Comparison of ENCODE assay signal across 16 mouse cellular contexts in genomic region chrX:167183535-167183934, GRCm38 (mm10). TPM values are rescaled to one million over a fixed set of nuclear protein-coding genes. Genes with fewer than 3 reads are reported as not detected.
DNase-seq lines count a peak whose midpoint lies in the region; ATAC-seq and TF ChIP-seq lines count a peak whose summit lies in the region.
"Had no signal": no experiment of that assay in that cellular context is flagged by ENCODE, and none has a peak within 500 bp of the region (broad histone marks: within the 10 kb centered on the region; RNA-seq: fewer than 3 reads in every experiment).

No protein-coding gene starts in this region.

- no peaks in the 10 kb centered on the region for H3K9me3 ChIP-seq in heart, embryonic 10.5 days
- no peaks in the 10 kb centered on the region for H3K9me3 ChIP-seq in lung, embryonic 14.5 days (ENCODE audit: low read depth, low read length)
- H3K9me3 ChIP-seq in stomach, embryonic 16.5 days (replicated peaks; ENCODE audit: control insufficient read depth, low read length), result no peaks in the 10 kb centered on the region
- H3K9me3 ChIP-seq: embryonic facial prominence, embryonic 15.5 days; forebrain, embryonic 13.5 days; G1E; hindbrain, embryonic 15.5 days; liver, embryonic 12.5 days had no signal

- 0 out of 2 replicates have a peak, but pooled peaks cover 4% of the 10 kb centered on the region for H3K27me3 ChIP-seq in heart, embryonic 10.5 days (ENCODE audit: insufficient read depth, poor library complexity, severe bottlenecking)
- no peaks in the 10 kb centered on the region for H3K27me3 ChIP-seq in lung, embryonic 14.5 days (ENCODE audit: insufficient read depth, low read length)
- peaks cover 5% of the 10 kb centered on the region; the same call in 1 of the 2 replicates for H3K27me3 ChIP-seq in stomach, embryonic 16.5 days (ENCODE audit: control insufficient read depth, insufficient read depth, low read length)
- H3K27me3 ChIP-seq: liver, embryonic 12.5 days had no signal

- DNase-seq in heart, embryonic 10.5 days (ENCODE audit: low spot score), result no peak
- no peak for DNase-seq in heart, adult 8-10 months (ENCODE audit: low spot score)
- no peak for DNase-seq in lung, embryonic 14.5 days
- no peak for DNase-seq in lung, adult 2 months
- no peak for DNase-seq in gastrocnemius, adult 18-20 months (ENCODE audit: low spot score)
- DNase-seq: cerebellum, adult 11-12 months; gastrocnemius, postnatal 14 days; kidney, adult 9 months had no signal

- 34% methylated on average over 6 of the region's 6 CpGs for WGBS in heart, embryonic 10.5 days
- 48% methylated on average over 6 of the region's 6 CpGs for WGBS in lung, embryonic 14.5 days
- WGBS in lung, adult 2 months, result 58% methylated on average over 6 of the region's 6 CpGs
- 49% methylated on average over 6 of the region's 6 CpGs for WGBS in stomach, embryonic 16.5 days

- H3K4me3 ChIP-seq in heart, embryonic 10.5 days, result no peak overlapping the region
- H3K4me3 ChIP-seq in lung, embryonic 14.5 days (ENCODE audit: low read depth, low read length), result no peak overlapping the region
- H3K4me3 ChIP-seq in lung, adult 2 months (replicated peaks; ENCODE audit: extremely low read depth, low read depth, low read length), result no peak overlapping the region
- no peak overlapping the region for H3K4me3 ChIP-seq in brown adipose tissue, adult 24 weeks (ENCODE audit: insufficient read depth, low read depth, low read length)
- H3K4me3 ChIP-seq in stomach, embryonic 16.5 days (replicated peaks; ENCODE audit: low read length), result no peak overlapping the region
- H3K4me3 ChIP-seq: embryonic facial prominence, embryonic 15.5 days; forebrain, embryonic 13.5 days; hindbrain, embryonic 15.5 days; liver, embryonic 12.5 days had no signal

- no peak overlapping the region for H3K4me2 ChIP-seq in lung, embryonic 14.5 days
- no peak overlapping the region for H3K4me2 ChIP-seq in stomach, embryonic 16.5 days (ENCODE audit: low read depth, low read length)
- H3K4me2 ChIP-seq: embryonic facial prominence, embryonic 15.5 days; forebrain, embryonic 13.5 days; hindbrain, embryonic 15.5 days; liver, embryonic 12.5 days; midbrain, embryonic 11.5 days had no signal

- no peak for ATAC-seq in lung, embryonic 14.5 days (ENCODE audit: insufficient read depth)
- no peak for ATAC-seq in stomach, embryonic 16.5 days (ENCODE audit: insufficient read depth, low FRiP score)
- ATAC-seq: forebrain, embryonic 13.5 days; liver, embryonic 12.5 days had no signal

- no peaks in the 10 kb centered on the region for H3K4me1 ChIP-seq in heart, embryonic 10.5 days
- no peaks in the 10 kb centered on the region for H3K4me1 ChIP-seq in lung, embryonic 14.5 days (ENCODE audit: insufficient read depth)
- no peaks in the 10 kb centered on the region for H3K4me1 ChIP-seq in lung, adult 2 months (ENCODE audit: control insufficient read depth, insufficient read depth, low read length)
- peaks cover 3% of the 10 kb centered on the region for H3K4me1 ChIP-seq in brown adipose tissue, adult 24 weeks (ENCODE audit: control insufficient read depth, insufficient read depth, insufficient read length, low read length)
- no peaks in the 10 kb centered on the region for H3K4me1 ChIP-seq in stomach, embryonic 16.5 days (ENCODE audit: control insufficient read depth, insufficient read depth, low read length)
- H3K4me1 ChIP-seq: embryonic facial prominence, embryonic 15.5 days; forebrain, embryonic 13.5 days; hindbrain, embryonic 15.5 days; liver, embryonic 12.5 days had no signal

- H3K36me3 ChIP-seq in heart, embryonic 10.5 days, result no peaks in the 10 kb centered on the region
- H3K36me3 ChIP-seq in lung, embryonic 14.5 days (ENCODE audit: insufficient read depth), result no peaks in the 10 kb centered on the region
- no peaks in the 10 kb centered on the region for H3K36me3 ChIP-seq in stomach, embryonic 16.5 days (ENCODE audit: control insufficient read depth, insufficient read depth, low read length)
- H3K36me3 ChIP-seq: embryonic facial prominence, embryonic 15.5 days; G1E; hindbrain, embryonic 15.5 days; liver, embryonic 12.5 days had no signal

- no peak overlapping the region for H3K9ac ChIP-seq in lung, embryonic 14.5 days
- H3K9ac ChIP-seq in stomach, embryonic 16.5 days (ENCODE audit: low read length), result no peak overlapping the region; the same call in 1 of the 2 replicates
- H3K9ac ChIP-seq: embryonic facial prominence, embryonic 15.5 days; forebrain, embryonic 13.5 days; hindbrain, embryonic 15.5 days; liver, embryonic 12.5 days had no signal

- TF ChIP-seq CTCF in lung, embryonic 14.5 days (IDR thresholded peaks at IDR 0.05; ENCODE audit: low read depth), result no peak
- TF ChIP-seq CTCF in lung, adult 2 months (IDR thresholded peaks at IDR 0.05; ENCODE audit: insufficient read depth, low read length), result no peak

- peak overlapping the region; percentile 49; the same call in 1 of the 2 replicates for H3K27ac ChIP-seq in heart, embryonic 10.5 days
- H3K27ac ChIP-seq in lung, embryonic 14.5 days (ENCODE audit: low read depth), result peak overlapping the region; percentile 4; the same call in 1 of the 2 replicates
- peak overlapping the region; percentile 74 for H3K27ac ChIP-seq in brown adipose tissue, adult 24 weeks (replicated peaks; ENCODE audit: low read depth, low read length)
- peak overlapping the region; percentile 72 for H3K27ac ChIP-seq in stomach, embryonic 16.5 days (ENCODE audit: low read length)
- H3K27ac ChIP-seq: embryonic facial prominence, embryonic 15.5 days; forebrain, embryonic 13.5 days; hindbrain, embryonic 15.5 days; liver, embryonic 12.5 days had no signal

- no peak for TF ChIP-seq POLR2A in lung, adult 2 months (IDR thresholded peaks at IDR 0.05; ENCODE audit: borderline replicate concordance, extremely low read depth, low read depth, low read length)

RNA-seq across cellular contexts. Expression of gene Tmsb4x, which starts 25.6 kb away (rescaled TPM):
- 1,947 and 1,991 TPM in 2 replicates for polyA plus RNA-seq in heart, embryonic 10.5 days (2016; fragmentation: Nextera tagmentation; extraction: Ambion mirVana)
- 100 to 1,000 TPM; 419 to 623 (median 536) TPM for total RNA-seq in heart, adult 8-10 months (2022)
- polyA plus RNA-seq in lung, embryonic 14.5 days (2014; fragmentation: Nextera tagmentation; extraction: Ambion mirVana), result 3,079 and 3,531 TPM in 2 replicates
- polyA plus RNA-seq in lung, adult 2 months (2012; rRNA removed), result 450 and 779 TPM in 2 replicates
- polyA plus RNA-seq in brown adipose tissue, adult 24 weeks (2012; ENCODE audit: insufficient read depth, insufficient read length, missing spikeins), result 941 and 1,203 TPM in 2 replicates
- polyA plus RNA-seq in stomach, embryonic 16.5 days (2015; fragmentation: Nextera tagmentation; extraction: Ambion mirVana), result 5,589 and 6,437 TPM in 2 replicates
- total RNA-seq in gastrocnemius, adult 18-20 months (2021), result 100 to 1,000 TPM; 127 to 178 TPM
- polyA plus RNA-seq: G1E had no signal

Comparison
In these comparisons a context has a peak if more than half of its experiments do, and no peak if none do; other contexts are left out.
1. H3K27ac ChIP-seq: peak in every context shown above with its lines; median percentile 74 in brown adipose tissue, adult 24 weeks; 72 in stomach, embryonic 16.5 days; 49 in heart, embryonic 10.5 days; 4 in lung, embryonic 14.5 days.